Mouse (Mus musculus): ENCODE measurements around the gene Gpatch4. TPM values are rescaled to one million over a fixed set of nuclear protein-coding genes. Genes with fewer than 3 reads are reported as not detected.

Gpatch4 gene
- 10 to 100 TPM; 11.4 to 11.8 TPM for total RNA-seq (2021)
- long read RNA-seq, experiment 1, transcript Gpatch4-201 (8 exons, 1,630 nt) = major isoform, 5 of 10 reads
- long read RNA-seq, experiment 1, partial matches to known transcripts = 1 of 10 reads
- long read RNA-seq, experiment 1, other reads (novel, unspliced or antisense) = 4 of 10 reads
- long read RNA-seq, experiment 2, transcript Gpatch4-201 (8 exons, 1,630 nt) = major isoform, 9 of 11 reads
- long read RNA-seq, experiment 2, partial matches to known transcripts = 1 of 11 reads
- long read RNA-seq, experiment 2, other reads (novel, unspliced or antisense) = 0 of 11 reads

DNA sequence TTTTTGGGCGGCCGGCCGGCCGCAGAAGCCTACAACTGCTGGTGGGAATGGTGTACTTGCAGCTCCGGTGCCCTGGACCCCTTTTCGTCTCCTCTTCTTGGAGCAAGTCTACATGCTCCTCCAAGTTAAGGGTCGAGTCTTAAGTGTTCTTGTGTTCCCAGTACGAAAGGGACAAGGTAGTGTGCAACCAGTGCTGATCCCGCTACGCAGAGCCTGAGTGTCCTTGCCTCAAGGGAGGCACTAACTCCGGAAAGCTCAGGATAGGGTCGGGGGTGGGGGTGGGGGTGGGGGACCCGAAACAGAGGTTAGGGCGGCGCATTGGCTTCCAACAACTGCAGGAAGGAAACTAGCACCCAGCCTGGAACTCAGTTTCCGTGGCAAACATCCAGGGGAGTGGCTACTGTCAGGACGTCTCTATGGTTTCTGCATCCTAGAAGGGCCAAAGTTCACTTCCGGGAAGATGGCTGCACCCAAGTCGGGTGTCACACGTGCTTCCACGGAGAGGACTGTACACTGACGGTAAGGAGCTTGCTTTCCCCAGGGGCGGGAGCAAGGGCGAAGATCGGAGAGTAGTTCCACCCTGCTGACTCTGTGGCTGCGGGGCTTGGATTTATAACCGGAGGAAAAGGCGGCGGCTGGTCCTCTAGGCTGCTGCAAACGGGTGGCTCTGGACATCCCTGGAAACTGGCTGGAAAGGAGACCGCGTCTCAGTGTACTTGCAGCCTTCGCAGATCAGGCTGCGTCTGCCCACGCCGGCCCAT is at the start of gene Gpatch4:
TSS of gene Gpatch4 (plus strand) at position 448 of the 761 bp plus-strand sequence.
- peak; percentile 43 to 85 for DNase-seq (ENCODE audit: low spot score in 2 of 2)

- peak in 1 of 2 experiments; percentile 57 for DNase-seq (ENCODE audit: low spot score in 2 of 2)
Measured at GRCm38 (mm10) chr3:87993436-87993835, 49.5 kb upstream of the Gpatch4 start.

- DNase-seq (ENCODE audit: low spot score in 2 of 2) = peak in 1 of 2 experiments; percentile 10
Measured at GRCm38 (mm10) chr3:87995331-87995730, 47.6 kb upstream of the Gpatch4 start.

GRCm38 (mm10) chr3:87996401-87996800 is 46.5 kb upstream of the Gpatch4 start:
- no peak for DNase-seq (ENCODE audit: low spot score in 2 of 2)

DNA sequence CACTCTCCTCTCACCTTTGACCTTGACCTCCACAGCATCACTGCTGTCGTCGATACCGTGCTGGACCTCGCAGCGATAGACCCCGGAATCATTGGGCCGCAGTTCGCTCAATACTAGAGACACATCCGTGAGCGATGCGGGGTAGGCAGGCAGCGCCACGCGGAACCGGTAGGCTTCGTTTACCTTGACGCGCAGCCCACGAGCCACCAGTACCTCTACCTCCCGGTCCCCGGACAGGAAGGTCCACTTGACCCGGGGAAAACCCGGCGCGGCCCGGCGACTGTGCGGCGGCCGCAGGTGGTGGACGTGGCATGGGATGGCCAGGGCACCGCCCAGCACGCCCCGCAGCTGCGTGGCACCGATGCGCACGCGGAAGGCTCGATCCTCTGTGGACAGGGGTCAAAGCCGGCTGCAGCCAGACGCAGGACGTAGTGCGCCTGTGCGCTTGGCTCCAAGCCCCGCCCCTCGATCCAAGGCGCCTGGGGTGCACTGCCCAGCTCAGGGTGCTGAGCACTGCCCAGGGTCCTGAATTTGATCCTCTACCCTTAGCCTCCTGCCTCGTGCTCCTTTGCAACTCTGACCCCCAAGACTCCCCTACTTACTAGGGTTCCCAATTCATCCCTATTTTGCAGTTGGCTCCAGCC is 45.8 kb upstream of the Gpatch4 start:
- DNase-seq (ENCODE audit: low spot score in 2 of 2) = peak in 1 of 2 experiments; percentile 20

GRCm38 (mm10) chr3:87998747-87999146 is 44.2 kb upstream of the Gpatch4 start:
- DNase-seq (ENCODE audit: low spot score in 2 of 2) = no peak

DNA sequence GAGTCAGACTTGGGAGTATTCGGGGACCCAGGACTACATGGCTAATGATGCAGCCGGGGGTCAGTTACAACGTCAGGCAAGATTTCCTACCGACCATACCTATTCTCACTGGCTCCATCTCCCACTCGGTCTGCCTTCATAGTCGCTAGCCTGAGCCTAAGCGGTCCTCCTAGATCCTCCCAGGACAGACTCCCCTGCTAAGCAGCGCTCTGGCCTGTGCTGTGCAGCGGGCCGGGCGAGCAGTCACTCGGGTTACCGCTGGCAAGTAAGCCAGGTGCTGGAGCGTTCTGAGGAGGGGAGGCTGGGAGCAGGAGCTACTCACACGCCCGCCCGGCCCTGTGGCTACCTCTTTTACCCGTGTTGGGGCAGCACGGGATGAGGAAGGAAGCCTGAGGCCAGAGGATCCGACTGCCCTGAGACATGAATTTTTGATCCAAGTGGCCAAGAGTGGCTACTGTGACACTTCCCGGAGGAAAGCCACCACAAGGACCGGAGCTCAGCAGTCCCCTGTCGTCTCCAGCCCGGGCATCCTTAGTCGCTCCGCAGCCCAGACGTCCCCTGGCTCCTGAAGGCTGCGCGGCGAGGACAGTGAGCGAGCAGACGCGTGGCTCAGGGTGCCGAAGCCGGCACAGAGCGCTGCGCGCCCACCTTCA is 43.5 kb upstream of the Gpatch4 start:
- DNase-seq (ENCODE audit: low spot score in 2 of 2) = peak in 1 of 2 experiments; percentile 15

DNA sequence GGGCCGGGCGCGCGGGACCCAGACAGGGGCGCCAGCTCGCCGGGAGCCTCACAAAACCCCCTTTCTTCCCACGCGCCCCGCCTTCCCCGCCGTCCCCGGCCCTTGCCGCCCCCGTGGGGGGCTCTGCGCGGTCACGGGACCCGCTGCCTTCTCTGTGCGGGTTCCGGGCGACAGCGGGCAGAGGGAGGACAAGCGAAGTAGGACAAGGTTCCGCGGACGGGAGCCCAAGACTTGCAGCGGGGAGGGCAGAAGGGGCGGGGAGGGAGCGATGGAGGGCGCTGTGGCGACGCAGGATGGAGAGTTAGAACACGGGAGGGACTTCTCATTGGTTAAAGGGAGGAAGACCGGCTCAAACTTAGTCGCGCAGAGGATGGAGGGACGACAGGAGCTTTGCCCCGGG is 42.7 kb upstream of the Gpatch4 start, which contains the start of gene Bcan:
TSS of gene Bcan (minus strand) at position 50 of the 400 bp plus-strand sequence.
- no peak for DNase-seq (ENCODE audit: low spot score in 2 of 2)

DNA sequence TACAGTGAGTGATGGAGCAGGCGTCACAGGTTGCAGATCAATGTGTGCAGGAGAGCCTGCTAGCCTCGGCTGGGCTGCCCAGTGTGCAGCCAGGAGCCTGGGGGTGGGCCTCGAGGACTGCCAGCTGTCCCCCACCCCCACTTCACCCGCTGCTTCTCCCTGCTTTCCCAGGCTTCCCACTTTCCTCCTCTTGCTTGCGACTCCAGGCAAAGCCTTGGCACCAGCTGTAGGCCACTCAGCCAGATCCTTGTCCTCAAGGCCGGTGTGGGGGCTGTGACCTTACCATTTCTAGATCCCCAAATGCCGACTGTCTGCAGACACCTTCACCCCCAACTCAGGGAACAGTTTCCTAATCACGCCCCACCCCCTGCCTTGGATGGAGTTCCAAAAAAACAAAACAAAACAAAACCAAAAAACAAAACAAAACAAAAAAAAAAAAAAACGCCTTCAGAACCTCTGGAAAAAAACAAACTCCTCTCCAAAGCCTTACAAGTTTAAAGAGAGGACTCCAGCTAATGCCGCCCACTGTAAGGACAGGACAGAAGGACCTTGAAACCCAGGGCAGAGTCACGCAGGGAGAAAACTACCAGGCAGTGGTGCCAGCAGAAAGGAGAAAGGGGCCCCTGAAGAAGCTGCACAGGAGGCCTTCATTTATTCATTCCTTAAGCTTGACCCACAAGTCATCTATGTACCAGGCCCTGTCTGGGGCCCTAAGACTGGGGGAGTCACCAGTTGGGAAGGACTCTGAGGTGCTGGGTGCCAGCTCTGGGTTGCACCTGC is 41.9 kb upstream of the Gpatch4 start:
- no peak for DNase-seq (ENCODE audit: low spot score in 2 of 2)

DNA sequence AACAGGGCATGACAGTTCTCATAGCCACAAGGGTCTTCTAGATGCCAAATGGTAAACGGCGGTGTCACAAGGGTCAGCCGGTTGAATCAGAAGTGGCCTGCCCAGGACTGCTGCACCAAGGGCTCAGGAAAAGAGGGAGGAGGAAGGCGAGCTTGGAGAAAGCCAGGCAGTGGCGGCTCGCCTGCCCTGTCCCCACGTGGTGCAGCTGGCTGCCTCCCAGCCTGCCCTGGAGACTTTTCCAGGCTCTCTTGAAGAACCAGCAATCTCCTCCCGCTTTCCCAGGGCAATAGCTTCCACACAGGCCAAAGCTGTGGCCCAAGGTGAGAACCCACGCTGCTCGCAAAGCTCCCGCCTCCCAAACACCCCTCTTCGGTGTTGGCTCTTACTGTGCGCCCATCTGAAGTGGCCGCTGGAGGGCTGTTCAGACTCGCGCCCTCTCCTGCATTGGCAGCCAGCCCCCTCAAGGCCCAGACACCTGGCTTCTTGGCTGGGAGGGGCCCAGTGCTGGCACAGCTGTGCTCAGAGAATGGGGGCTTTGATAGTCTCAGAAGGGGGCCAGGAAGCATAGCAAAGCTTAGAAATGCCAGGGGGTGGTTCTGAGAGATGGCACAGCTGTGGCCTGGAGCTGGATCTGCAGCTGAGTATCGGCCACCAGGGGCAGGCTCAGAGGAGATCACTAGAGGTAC is 40.5 kb upstream of the Gpatch4 start:
- peak in 1 of 2 experiments; percentile 27 for DNase-seq (ENCODE audit: low spot score in 2 of 2)

DNA sequence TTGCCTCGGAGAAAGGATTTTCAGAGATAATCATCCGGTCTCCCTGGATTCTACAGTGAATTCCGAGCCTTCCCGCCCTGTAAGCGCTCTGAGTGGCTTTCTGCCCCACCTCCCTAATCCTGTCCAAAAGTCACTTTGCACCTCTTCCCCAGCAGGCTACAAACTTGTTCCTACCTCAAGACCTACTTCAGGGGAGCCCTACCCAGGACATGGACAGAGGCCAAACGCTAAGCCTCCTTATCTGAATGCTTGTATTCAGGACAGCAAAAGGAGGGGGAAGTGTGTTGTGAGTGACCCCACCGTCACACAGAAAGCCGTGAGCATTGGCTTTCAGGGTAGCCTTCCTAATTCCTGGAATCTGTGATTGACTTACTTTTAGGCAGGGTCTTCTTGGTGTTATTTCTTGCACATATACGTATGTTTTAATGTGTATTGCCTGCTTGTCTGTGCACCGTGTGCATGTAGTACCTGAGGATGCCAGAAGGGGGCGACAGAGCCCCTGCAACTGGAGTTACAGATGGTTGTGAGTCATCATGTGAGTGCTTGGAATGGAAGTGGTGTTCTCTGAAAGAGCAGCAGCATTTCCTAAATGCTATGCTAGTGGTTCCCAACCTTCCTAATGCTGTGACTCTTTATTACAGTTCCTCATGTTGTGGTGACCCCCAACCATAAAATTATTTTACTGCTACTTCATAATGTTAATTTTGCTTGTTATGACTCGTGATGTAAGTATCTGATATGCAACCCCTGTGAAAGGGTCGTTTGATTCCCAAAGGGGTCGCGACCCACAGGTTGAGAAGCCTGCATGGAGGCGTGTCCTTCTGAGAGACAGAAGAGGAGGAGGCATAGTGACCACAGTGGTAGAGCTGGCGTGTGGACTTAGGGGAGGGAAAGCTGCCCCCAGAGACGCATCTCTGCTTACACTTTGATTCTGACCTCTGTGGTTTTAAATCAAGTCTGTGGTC is 36.8 kb upstream of the Gpatch4 start:
- DNase-seq (ENCODE audit: low spot score in 2 of 2) = no peak

- DNase-seq (ENCODE audit: low spot score in 2 of 2) = no peak
Measured at GRCm38 (mm10) chr3:88010634-88011265, 32.2 kb upstream of the Gpatch4 start.

GRCm38 (mm10) chr3:88022322-88023191 is 20.4 kb upstream of the Gpatch4 start:
- DNase-seq (ENCODE audit: low spot score in 2 of 2) = peak; percentile 56 to 81

DNA sequence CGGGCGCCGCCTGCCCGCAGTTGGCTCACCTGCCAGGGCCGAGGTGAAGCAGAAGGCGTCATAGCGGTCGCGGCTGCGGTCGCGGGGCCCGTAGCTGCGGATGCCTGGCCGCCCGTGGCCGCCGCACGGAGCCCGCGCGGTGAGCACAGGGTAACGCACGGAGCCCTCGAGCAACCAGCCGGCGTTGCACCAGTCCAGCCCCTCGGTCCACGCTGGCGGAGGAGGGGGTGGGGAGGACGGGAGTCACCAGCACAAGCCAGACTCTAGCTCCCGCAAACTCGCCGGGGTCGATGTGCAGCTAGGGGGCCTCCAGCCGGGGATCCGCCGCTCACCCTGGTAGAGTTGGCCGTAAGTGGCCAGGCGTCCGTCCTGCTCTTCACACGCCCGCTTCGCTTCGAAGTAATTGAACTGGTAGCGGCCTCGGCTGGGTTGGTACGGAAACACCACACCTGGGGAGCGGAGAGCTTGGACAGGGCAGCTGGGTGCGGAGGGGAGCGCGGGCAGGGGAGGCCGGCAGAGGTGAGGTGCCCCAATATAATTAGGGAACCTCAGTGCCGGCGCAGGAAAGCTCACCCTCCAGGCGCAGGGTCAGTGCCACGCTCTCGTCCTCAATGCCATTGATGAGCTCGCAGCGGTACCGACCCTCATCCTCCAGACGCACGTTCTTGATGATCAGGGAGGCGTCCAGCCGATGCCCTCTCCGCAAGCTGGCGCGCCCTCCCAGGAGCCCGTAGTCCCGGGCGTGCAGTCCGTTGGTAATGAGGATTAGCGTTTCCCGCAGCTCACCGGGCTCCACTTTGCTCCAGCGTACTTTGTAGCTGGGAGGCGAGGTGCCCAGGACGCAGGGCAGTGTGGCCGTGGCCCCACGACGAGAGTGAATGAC is 19.5 kb upstream of the Gpatch4 start:
- peak in 1 of 2 experiments; percentile 24 for DNase-seq (ENCODE audit: low spot score in 2 of 2)

DNA sequence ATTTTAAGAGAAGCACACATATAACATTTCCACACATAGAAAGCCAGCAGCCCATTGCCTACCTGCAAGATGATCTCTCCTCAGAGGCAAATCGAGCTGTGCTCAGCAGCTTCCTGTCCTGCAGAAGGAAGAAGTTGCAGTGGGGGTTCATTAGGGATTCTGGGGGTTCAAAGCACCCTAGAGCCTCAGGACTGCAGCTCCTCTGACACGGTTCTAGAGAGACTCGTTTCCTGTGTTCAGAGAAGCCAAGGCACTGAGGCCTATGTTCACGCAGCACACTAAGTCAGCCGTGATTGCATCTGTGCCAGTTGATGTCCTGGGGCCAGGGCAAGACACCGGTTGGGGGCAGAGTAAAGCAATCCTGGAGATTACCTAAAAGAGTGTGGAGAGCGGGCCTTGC is 16.1 kb upstream of the Gpatch4 start:
- no peak for DNase-seq (ENCODE audit: low spot score in 2 of 2)

All from gastrocnemius, postnatal 4 days (tissue).